Mouse (Mus musculus) olfactory bulb, adult 2 months (tissue): Measurements from ENCODE around the gene Fam53b.

Source experiments
- CTCF ChIP-seq: fragments of 200-500 bp; IDR thresholded peaks from 2 replicates; pipeline ENCODE4 v1.5.1; 2012; ENCODE audit warnings: low read depth, mild to moderate bottlenecking, low read length, moderate library complexity; ENCODE audit not compliant: insufficient read depth
- POLR2A ChIP-seq: fragments of 200-500 bp; IDR thresholded peaks from 2 replicates; pipeline ENCODE4 v1.6.1; 2012; ENCODE audit warnings: mild to moderate bottlenecking, low read depth, low read length, moderate library complexity; ENCODE audit not compliant: insufficient read depth

DNA sequence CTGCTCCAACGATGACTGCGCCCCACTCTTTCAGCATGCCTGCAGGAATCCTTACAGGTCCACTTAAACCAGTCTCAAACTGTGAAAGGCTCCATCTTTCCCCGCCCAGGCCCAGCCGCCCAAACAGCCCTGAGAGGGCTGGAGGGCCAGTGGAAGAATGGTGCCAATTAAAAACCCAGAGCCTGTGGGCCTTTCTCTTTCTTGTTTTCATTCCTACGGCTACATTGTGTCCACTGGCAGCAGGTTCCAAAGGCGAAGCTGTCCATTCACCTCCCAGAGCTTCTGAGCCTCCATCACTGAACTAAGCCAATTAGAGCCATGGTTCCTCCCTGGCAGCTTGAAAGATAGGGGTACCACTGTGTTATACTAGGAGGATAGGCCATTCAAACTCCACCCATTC is 82.1 kb downstream of the Fam53b start:
- no peak for TF ChIP-seq CTCF
- TF ChIP-seq POLR2A: no peak
